Mouse (Mus musculus) lung, postnatal 14 days (tissue): ENCODE results near the gene Serinc3.
"Not testable (repeated sequence)": the region's sequence is repeated elsewhere in the genome, so short reads cannot be mapped to it uniquely, and the experiment has no call there.

Source experiments
- DNase-seq: peaks from one replicate; pipeline ENCODE4 v3.0.0; 2021

Gene Serinc3

DNA sequence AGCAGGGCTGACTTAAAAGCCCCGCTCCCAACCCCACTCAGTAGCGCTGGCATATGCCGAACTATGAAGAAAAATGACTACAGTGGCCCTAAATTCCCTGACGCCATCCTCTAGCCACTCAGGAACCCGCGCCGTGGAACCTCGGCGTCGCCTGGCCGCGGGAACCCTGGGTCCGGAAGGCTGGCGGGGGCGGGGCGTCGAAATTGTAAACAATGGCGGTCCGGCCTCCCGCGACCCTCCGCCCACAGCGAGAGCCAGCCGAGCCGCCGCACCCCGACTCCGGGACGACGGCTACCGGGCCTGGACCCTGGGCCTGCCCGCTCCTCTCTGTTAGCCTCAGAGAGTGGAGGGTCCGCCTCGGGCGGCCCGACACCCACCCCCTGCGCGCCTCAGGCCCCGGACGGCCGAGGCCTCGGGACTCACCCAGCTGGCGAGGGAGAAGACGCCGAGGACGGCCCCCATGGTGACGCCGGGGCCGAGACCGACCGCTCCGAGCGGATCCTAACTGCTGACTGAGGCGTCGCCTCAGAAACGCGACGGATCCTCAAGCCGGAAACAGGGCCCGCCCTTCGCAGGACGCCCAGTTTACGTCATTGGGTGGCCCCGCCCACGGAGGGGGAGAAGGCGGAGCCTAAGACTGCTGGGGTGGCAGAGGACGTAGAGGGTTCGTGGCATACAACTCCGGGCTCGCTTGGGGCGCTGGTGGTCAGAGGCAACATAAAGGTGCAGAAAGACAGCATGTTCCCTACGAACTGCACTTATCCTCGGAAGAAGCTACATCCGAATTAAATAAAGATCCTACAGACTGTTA lies at the start of gene Serinc3:
TSS of gene Serinc3 (minus strand) at position 557 of the 811 bp plus-strand sequence.
- DNase-seq: peak; percentile 100

DNA sequence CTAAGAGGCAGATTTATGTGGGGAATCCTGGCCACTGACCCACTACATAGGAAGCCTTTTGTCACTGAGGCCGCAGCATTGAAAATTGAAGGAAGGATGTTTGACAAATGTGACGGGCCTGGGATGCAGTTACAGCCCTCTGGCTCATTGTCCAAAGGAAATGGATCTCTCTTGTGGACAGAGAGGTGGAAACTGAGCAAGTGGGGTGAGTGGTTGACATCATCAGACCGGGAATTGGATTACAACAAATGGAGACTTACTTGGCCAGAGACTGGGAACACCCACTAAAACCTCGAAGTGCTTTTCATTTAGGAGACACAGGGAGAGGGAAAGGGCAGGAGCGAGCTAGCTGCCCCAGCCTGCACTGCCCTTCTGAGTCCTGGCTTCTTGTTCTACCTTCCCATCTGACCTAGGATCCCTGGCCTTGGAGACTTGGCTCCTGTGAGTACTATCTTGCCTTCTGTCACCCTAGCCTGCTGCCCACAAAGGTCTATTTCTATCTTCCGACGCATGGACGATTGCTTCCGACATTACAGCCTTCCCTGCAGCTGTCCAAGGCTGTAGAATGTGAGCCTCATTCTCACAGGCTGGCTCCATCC lies 48.9 kb upstream of the Serinc3 start:
- DNase-seq: no peak

DNA sequence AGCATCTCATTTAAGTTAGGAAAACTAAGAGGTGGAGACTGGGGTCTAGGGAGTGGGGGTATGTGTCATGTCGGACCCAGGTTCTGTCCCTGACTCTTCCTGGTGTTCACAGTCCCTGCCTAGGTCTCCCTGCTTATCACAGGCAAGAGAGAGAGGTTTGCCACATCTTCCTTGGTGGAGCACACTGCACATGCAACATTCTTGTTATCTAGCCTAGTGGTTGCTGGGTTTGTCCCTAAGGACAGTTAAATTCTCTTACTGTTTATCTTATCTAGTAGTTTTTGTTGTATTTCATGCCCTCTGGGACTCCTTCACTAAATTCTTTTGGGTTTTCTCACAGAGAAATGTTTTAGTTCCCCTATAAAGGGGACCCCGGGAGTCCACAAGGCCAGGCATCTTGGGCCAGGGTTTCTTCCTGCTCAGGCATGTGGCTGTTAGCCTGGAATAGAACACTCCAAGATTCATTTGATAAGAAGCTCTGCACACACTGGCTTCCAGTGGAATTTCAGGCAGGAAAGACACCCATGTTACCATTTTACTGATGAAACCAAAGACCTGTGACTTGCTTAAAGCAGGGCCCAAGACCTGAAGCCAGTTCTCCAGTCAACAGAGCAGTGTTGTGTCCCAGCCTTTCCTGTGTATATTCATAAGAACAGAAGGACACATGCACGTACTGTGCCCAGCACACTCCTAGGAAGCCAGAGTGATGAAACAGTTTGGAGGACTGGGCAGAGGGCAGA lies 48.1 kb upstream of the Serinc3 start:
- DNase-seq: no peak

DNA sequence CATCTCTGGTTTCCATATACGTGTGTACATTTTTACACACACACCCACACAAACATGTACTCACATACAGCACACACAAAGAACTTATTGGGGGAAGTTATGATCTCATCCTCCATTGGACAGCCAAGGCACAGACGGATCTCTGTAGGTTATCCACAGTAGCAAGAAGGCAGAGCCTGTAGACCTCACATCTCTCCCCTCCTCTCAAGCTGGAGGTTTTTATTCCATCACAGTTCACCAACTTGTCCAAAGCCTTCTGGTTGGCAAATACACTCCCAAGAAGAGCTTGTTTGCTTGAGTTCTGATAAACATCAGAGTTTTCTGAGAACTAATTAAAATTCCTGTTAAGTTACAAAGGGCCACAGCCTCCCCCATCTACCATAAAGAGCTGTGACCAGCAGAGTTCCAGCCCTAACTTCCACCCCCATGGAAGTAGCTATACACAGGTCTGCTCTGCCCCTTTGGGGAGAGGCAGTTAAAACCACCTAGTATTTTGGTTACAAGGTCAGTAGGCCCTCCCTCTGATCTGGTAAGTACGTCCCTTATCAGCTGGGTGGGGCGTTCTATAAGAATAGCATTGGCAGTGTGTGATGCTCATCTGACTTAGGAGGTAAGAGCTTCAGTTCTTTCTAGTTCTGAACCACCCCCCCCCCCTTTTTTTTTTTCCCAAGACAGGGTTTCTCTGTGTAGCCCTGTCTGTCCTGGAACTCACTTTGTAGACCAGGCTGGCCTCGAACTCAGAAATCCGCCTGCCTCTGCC lies 47.1 kb upstream of the Serinc3 start:
- no peak for DNase-seq

DNA sequence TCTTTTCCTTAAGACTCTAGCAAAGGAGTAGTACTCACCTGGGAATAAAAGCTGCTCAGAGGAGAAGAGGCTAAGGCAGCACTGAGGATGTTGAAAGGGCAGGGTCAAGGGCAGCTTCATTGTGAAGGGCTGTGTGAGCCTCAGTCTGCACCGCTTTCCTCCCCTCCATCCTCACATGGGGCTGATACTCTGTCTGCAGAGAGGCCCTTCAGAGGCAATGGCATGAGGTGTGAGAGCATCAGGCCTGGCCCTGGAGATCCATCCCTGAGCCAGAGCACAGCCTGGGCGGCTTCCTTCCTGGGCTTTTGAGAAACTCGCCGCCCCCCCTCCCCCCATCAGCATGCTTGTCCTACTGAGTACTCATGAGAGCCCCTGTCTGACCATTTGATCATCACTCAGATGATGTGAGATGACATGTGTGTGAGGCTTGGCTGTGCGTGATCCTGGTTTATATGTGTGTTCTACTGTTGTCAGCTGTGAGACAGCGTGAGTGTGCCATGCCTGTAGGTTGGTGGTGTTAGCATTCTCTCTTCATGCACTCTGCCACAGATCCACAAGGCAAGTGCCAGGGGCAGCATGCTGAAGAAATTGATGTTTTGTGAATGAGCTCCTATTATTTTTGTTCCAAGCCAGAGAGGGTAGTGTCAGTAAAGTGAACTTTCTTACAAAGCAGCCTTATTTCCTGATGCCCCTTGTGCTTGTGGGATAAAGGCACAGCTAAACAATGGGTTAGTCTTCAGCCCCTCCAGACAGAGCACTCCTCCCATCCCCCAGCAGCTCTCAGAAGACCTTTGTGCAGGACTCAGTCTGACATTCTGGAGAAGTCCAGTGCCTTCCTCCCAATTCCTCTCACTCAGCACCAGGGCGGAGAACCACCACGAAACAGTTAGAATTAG lies 45.7 kb upstream of the Serinc3 start:
- DNase-seq: no peak

DNA sequence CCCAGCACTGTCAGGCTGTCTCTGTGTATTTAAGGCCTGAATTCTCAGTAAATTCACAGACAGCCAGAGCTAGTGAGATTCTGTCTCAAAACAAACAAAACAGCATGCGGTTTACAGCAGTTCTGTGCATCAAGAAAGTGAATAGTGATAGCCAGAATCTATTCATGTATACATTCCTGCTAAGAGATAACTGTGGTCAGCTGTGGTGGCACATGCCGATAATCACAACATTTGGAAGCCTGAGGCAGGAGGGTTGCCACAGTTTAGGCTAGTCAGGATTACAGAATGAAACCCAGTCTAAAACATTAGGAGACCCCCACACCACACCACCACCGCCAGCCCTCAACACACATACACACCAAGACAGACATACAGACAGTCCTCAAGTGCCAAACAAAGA lies 44.8 kb upstream of the Serinc3 start:
- DNase-seq: no peak

DNA sequence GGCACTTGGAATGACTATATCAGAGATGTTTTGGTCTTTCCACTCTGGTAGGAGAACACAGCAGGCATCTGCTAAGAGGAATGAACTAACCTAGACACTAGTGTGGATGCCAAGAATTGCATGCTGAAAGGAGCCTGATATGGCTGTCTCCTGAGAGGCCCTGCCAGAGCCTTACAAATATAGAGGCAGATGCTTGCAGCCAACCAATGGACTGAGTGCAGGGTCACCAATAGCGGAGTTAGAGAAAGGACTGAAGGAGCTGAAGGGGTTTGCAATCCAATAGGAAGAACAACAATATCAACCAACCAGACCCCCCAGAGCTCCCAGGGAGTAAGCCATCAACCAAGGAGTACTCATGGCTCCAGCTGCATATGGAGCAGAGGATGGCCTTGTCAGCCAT lies 43.4 kb upstream of the Serinc3 start:
- not testable (repeated sequence) for DNase-seq

DNA sequence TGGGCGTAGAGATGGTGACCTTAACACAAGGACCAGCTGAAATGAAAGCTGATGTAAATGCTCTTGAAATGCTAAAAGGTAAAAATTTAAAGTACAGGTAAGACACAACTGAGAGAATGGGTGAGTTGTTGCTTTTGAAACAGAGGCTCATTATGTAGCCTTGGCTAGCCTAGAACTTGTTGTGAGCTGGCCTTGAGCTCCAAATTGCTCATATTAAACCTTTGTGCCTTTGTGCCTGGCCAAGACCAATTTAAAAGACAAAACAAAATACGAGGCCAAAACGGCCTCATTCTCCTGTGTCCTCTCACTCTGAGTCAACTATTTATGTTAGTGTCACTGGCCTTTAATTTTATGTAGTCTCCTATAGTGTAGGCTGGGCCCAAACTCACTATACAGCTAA lies 42.0 kb upstream of the Serinc3 start:
- no peak for DNase-seq

DNA sequence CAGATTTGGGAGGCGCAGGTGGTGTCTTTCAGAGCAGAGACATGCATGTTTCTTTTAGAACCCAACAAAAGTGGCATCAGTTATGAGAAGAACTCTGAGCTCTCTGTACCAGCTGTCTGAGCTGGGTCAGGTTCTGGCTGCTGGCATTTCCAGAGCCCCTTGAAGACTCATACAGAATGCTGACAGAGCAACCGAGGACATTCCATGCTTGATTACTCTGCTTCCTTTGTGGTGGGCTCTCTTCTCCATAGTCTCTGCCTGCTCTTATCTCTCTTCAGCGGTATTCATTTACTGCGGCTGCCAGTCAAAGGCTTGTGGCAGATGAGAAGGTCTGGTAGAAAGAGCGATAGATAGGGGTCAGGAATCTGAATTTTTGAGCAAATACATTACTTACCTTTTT lies 41.3 kb upstream of the Serinc3 start:
- DNase-seq: no peak

DNA sequence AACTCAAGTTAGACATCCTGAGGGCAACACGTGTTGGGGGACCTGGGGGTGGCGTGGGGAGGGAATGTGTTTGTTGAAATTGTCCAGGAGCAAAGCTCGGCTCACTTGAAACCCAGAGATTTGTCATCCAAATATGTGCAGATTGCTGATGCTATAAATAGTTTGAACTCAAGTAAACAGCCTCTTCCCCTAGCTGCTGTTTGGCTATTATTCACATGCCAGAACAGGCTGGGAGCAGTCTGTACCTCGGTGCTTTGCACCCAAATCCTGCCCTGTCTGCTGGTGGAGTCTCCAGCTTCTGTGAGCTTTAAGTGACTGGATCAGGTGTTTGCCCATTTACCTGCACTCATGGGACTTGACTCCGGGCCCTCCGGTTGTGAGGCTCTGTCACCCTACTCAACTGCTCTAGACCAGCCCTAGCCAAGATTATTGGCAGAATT lies 40.9 kb upstream of the Serinc3 start:
- peak; percentile 53 for DNase-seq

DNA sequence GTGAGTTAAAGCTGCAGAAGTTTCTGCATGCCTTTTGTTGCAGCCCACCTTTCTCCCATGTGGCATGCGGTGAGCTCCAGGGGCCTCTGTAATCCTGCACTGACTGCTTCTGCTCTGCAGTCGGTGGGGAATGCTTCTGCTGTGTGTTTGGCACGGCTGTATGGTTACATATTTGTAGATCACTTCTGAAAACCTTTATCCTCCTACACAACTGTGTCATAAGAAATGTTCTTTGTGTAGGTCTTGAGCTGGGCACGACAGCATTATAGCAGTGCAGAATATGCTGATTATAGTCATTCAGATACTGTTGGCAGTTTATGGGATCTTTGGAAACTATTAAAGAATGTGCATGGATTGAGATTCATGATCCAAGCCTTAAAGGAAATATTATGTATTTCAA lies 40.4 kb upstream of the Serinc3 start:
- no peak for DNase-seq

DNA sequence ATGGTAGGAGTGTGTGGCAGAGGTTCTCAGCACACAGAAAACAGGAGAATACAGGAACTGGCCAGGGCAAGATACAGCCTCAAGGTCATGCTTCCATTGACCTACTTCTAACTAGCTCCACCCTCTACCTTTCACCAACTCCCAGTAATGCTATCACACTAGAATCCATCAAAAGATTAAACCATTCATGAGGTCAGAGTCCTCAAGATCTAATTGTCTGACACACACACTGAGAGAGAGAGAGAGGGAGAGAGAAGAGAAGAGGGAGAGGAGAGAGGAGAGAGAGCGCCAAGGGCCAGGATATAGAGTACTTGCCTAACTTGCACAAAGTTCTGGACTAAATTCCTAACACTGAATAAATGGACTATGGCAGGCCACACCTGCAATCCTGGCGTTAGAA lies 37.4 kb upstream of the Serinc3 start:
- DNase-seq: no peak

DNA sequence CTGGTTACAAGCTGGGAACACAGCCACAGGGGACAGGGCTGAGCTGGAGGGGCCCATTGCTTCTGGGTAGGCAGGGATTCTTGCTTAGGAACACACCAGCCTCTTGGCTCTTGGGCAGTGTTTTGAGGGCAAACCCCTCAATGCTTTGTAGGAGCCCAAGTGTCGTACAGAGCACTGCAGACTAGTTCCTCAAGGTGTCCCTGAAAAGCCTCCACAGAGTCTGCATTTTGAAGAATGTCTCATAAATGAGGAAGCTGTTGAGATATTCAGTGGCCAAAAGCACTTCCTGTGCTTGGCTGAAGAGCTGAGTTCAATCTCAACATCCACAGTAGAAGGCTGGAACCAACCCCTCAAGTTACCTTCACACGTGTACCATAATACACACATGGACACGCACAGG lies 31.8 kb upstream of the Serinc3 start:
- no peak for DNase-seq

DNA sequence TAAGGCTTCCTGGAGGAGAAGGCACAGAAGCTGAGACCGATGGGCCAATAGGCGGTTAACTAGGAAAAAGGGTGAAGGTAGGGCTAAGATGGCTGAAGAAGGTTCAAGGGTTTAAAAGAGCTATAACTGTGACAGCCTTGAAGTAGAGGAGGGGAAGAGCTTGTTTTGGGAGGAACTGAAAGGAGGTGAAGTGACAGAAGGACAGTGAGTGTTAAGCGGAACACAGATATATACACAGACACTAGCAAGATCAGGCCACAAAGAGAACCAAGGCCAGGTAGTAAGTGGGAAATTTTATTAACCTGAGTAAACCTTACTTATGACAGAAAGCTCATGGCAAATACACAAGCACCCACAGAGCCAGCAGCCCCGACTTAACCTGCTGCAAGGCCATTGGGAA lies 31.4 kb upstream of the Serinc3 start:
- DNase-seq: no peak

DNA sequence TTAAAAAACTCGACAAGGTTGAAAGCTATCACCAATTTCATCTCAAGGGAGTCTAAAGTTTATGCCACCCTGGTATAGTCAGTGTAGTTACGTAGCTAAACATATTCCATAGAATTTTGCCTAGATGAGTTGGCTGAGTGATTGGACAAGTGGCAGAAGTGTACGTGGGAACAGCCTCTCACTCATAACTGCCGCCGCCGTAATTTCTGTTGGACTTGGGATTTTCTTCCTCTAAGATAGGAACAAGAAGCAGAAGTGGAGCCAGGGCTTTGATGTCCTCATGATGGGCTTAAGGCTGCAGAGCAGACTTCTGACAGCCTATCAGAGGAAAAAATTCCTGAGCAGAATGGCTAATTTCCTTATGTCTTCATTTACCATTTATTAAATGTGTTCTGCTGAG lies 30.7 kb upstream of the Serinc3 start:
- no peak for DNase-seq

DNA sequence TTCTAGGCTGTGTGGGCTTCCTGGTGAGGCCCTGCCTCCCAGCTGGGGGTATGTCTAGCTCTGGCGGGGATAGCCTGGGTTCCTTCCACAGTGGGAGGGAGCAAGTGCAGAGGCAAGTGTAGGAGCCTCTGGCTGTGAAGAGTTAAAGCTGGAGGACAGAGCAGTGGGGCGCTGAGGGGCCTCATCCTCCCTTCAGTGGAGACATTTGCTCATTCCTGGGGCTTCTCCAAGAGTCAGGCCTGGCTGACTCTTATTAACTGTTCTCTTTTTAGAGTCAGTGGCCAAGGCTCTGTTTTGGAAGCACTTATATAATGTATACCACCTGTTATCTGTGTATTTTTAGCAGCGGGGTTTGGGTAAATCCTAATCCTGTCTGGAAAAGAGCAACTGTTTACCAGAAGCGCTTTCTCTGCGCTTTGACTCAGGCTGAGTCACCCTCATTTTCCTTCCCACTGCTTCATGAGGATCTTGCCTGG lies 30.3 kb upstream of the Serinc3 start:
- no peak for DNase-seq

DNA sequence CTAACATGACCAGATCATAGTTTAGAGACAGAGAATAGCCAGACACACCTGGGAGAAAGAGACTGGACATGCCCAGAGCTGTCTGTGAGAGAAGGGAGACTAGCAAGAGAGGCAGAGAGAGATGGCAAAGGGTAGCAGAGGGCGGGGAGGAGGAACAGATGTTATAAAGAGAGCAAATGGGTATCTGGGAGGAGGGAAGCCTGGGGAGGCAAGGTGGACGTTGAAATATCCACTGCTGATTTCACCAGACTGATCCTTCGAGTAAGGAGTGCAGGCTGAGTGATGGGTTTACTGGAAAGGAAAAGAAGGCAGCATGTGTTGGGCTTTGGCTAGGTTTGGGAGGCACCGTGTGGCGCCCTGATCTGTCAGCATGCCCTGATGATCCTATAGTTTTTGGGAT lies 29.5 kb upstream of the Serinc3 start:
- DNase-seq: no peak

DNA sequence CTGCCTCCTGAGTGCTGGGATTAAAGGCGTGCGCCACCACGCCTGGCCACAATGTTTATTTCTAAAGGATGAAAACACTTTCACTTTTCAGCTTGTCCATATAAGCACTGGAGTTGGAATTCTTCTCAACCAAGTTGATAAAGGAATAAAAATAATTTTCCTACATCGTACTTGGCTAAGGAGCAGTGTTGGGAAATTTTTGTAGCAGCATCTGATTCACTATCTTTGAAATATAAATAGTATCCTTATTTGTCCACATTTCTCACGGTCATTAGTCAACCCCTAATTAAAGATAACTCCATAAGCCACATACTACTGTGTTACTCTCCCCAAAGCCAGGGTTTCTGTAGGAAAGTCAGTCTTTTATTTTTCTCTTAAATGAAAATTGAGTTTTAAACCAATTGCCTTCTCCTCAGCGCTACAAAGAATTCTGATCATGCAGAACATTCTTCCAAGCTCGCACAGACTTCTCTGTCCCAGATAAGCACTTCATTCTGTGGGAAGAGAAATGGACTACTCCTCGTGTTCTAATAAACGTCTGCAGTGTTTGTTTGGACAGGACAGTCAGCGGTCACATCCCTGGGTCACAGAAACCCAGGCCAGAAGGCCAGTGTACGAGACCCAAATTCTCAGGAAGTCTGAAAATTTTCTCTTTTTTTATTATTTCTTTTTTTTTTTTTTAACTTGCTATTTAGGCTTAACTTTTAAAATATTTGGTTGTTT lies 26.1 kb upstream of the Serinc3 start:
- DNase-seq: no peak

DNA sequence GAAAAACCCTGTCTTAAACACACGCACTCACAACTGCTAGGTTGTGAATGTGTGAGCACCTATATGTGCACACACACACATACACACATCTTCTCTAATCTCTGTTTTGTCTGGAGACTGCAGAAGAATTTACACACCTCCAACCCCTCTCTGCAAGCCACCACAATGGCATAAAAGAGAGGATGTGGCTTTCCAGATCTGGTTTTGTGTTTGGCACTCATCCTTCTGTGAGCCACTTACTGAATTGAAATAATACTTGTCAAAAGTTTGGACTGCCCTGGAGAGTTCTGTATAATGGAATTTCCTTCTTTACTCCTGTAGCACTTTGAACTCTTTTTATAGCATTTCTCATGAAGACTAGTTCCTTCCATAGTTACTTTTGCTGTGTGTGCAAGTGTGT lies 22.1 kb upstream of the Serinc3 start:
- no peak for DNase-seq

DNA sequence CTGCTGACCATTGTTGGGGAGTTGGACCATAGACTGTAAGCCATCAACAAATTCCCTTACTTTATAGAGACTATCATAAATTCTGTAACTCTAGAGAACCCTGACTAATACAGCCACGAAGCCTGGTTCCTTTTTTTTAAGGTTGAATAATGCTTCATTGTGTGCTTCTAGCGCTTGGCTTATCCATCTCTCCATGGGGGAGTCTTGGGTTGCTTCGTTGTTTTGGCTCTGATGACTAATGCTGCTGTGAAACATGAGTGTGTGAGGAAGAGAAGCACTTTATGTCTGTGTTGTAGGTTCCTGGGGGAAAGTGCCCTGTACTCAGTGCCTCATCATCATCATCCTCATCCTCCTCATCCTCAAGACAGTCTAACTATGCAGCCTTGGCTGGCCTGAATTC lies 19.0 kb upstream of the Serinc3 start:
- no peak for DNase-seq

DNA sequence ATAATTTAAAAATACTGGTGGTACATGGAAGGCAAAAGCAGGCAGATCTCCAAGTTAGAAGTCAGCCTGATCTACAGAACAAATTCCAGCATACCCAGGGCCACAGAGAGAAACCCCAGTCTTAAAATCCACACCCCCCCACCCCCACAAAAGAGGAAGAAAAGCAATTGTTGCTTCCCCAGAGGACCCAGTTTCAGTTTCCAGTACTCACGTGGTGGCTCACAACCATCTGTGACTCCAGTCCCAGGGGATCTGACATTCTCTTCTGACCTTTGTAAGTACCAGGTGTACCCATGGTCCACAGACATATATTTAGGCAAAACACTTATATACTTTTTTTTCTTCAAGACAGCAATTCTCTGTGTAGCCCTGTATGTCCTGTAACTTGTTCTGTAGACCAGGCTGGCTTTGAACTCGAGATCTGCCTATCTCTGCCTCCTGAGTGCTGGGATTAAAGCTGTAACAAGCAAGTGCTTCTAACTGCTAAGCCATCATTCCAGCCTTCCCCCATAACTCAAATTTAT lies 17.8 kb upstream of the Serinc3 start:
- no peak for DNase-seq
